Mouse (Mus musculus): ENCODE results near the gene Ndufa13. TPM values are rescaled to one million over a fixed set of nuclear protein-coding genes. Genes with fewer than 3 reads are reported as not detected.
A peak's percentile ranks its signal among the peaks of the same experiment; 100 is the strongest.

The Ndufa13 gene
- polyA plus RNA-seq, 1 experiment from 2014 or later = 372 TPM

- WGBS = 2% methylated on average over 59 of the region's 60 CpGs
- Histone ChIP-seq H3K36me3 (ENCODE audit: control insufficient read depth, insufficient read depth) (no peaks in the 10 kb centered on the region), H3K4me2 (ENCODE audit: low read depth, low read length) (peak within 1 kb of the TSS; percentile 61), H3K9me3 (replicated peaks; ENCODE audit: control insufficient read depth, low read length) (no peaks in the 10 kb centered on the region), H3K4me3 (ENCODE audit: low read length) (peak within 1 kb of the TSS; percentile 47), H3K4me1 (ENCODE audit: control insufficient read depth, insufficient read depth, low read length) (peaks cover 25% of the 10 kb centered on the region), H3K9ac (ENCODE audit: low read length) (peak within 1 kb of the TSS; percentile 46), H3K27ac (ENCODE audit: low read length) (no peak within 1 kb of the TSS), H3K27me3 (ENCODE audit: control insufficient read depth, insufficient read depth, low read length) (peaks cover 80% of the 10 kb centered on the region)
- ATAC-seq (replicated peaks; ENCODE audit: extremely low read depth, insufficient read depth, low FRiP score) = no peak
Measured at GRCm38 (mm10) chr8:69887289-69888243, 14.8 kb downstream of the Ndufa13 start, which contains the start of gene Cilp2. Gene Cilp2 (minus strand): TSS chr8:69887687.

- ATAC-seq (replicated peaks; ENCODE audit: extremely low read depth, insufficient read depth, low FRiP score) = no peak
- Histone ChIP-seq H3K4me3 (ENCODE audit: low read length) (no peak overlapping the region), H3K4me1 (ENCODE audit: control insufficient read depth, insufficient read depth, low read length) (peaks cover 36% of the 10 kb centered on the region), H3K9me3 (replicated peaks; ENCODE audit: control insufficient read depth, low read length) (no peaks in the 10 kb centered on the region), H3K27ac (ENCODE audit: low read length) (no peak overlapping the region), H3K27me3 (ENCODE audit: control insufficient read depth, insufficient read depth, low read length) (peaks cover 100% of the 10 kb centered on the region), H3K9ac (ENCODE audit: low read length) (no peak overlapping the region), H3K36me3 (ENCODE audit: control insufficient read depth, insufficient read depth) (no peaks in the 10 kb centered on the region), H3K4me2 (ENCODE audit: low read depth, low read length) (no peak overlapping the region)
- WGBS = 56% methylated on average over 13 of the region's 13 CpGs
Measured at GRCm38 (mm10) chr8:69884141-69884540, 18.2 kb downstream of the Ndufa13 start.

GRCm38 (mm10) chr8:69882833-69883600 is 19.3 kb downstream of the Ndufa13 start:
- Histone ChIP-seq H3K9me3 (replicated peaks; ENCODE audit: control insufficient read depth, low read length) (no peaks in the 10 kb centered on the region), H3K4me1 (ENCODE audit: control insufficient read depth, insufficient read depth, low read length) (peaks cover 25% of the 10 kb centered on the region), H3K4me2 (ENCODE audit: low read depth, low read length) (no peak overlapping the region), H3K4me3 (ENCODE audit: low read length) (no peak overlapping the region), H3K9ac (ENCODE audit: low read length) (no peak overlapping the region; the same call in 1 of the 2 replicates), H3K27me3 (ENCODE audit: control insufficient read depth, insufficient read depth, low read length) (peaks cover 90% of the 10 kb centered on the region), H3K27ac (ENCODE audit: low read length) (no peak overlapping the region), H3K36me3 (ENCODE audit: control insufficient read depth, insufficient read depth) (no peaks in the 10 kb centered on the region)
- no peak for ATAC-seq (replicated peaks; ENCODE audit: extremely low read depth, insufficient read depth, low FRiP score)
- 18% methylated on average over 52 of the region's 52 CpGs for WGBS

GRCm38 (mm10) chr8:69882021-69882756 is 20.2 kb downstream of the Ndufa13 start:
- WGBS = 6% methylated on average over 102 of the region's 103 CpGs
- H3K36me3 ChIP-seq (ENCODE audit: control insufficient read depth, insufficient read depth) = no peaks in the 10 kb centered on the region
- peaks cover 18% of the 10 kb centered on the region for H3K4me1 ChIP-seq (ENCODE audit: control insufficient read depth, insufficient read depth, low read length)
- peak overlapping the region; percentile 2; the same call in 1 of the 2 replicates for H3K9ac ChIP-seq (ENCODE audit: low read length)
- peak overlapping the region; percentile 61 for H3K4me2 ChIP-seq (ENCODE audit: low read depth, low read length)
- H3K27ac ChIP-seq (ENCODE audit: low read length) = no peak overlapping the region
- H3K4me3 ChIP-seq (ENCODE audit: low read length) = peak overlapping the region; percentile 49
- peak; percentile 21; the same call in 1 of the 2 replicates for ATAC-seq (replicated peaks; ENCODE audit: extremely low read depth, insufficient read depth, low FRiP score)
- H3K27me3 ChIP-seq (ENCODE audit: control insufficient read depth, insufficient read depth, low read length) = peaks cover 84% of the 10 kb centered on the region
- H3K9me3 ChIP-seq (replicated peaks; ENCODE audit: control insufficient read depth, low read length) = no peaks in the 10 kb centered on the region

- peak overlapping the region; percentile 49 for H3K4me3 ChIP-seq (ENCODE audit: low read length)
- ATAC-seq (replicated peaks; ENCODE audit: extremely low read depth, insufficient read depth, low FRiP score) = no peak
- no peaks in the 10 kb centered on the region for H3K36me3 ChIP-seq (ENCODE audit: control insufficient read depth, insufficient read depth)
- no peak overlapping the region for H3K9ac ChIP-seq (ENCODE audit: low read length)
- peaks cover 11% of the 10 kb centered on the region; the same call in 1 of the 2 replicates for H3K4me1 ChIP-seq (ENCODE audit: control insufficient read depth, insufficient read depth, low read length)
- peaks cover 78% of the 10 kb centered on the region for H3K27me3 ChIP-seq (ENCODE audit: control insufficient read depth, insufficient read depth, low read length)
- no peaks in the 10 kb centered on the region for H3K9me3 ChIP-seq (replicated peaks; ENCODE audit: control insufficient read depth, low read length)
- peak overlapping the region; percentile 61 for H3K4me2 ChIP-seq (ENCODE audit: low read depth, low read length)
- no peak overlapping the region for H3K27ac ChIP-seq (ENCODE audit: low read length)
- 19% methylated on average over 79 of the region's 79 CpGs for WGBS
Measured at GRCm38 (mm10) chr8:69881261-69881865, 21.0 kb downstream of the Ndufa13 start.

GRCm38 (mm10) chr8:69880841-69881240 is 21.5 kb downstream of the Ndufa13 start:
- ATAC-seq (replicated peaks; ENCODE audit: extremely low read depth, insufficient read depth, low FRiP score) = no peak
- Histone ChIP-seq H3K4me3 (ENCODE audit: low read length) (peak overlapping the region; percentile 49), H3K4me2 (ENCODE audit: low read depth, low read length) (peak overlapping the region; percentile 61), H3K27me3 (ENCODE audit: control insufficient read depth, insufficient read depth, low read length) (peaks cover 72% of the 10 kb centered on the region), H3K9ac (ENCODE audit: low read length) (no peak overlapping the region), H3K36me3 (ENCODE audit: control insufficient read depth, insufficient read depth) (no peaks in the 10 kb centered on the region), H3K9me3 (replicated peaks; ENCODE audit: control insufficient read depth, low read length) (no peaks in the 10 kb centered on the region), H3K4me1 (ENCODE audit: control insufficient read depth, insufficient read depth, low read length) (peaks cover 11% of the 10 kb centered on the region; the same call in 1 of the 2 replicates), H3K27ac (ENCODE audit: low read length) (no peak overlapping the region)
- WGBS = 11% methylated on average over 37 of the region's 37 CpGs

- no peaks in the 10 kb centered on the region for H3K36me3 ChIP-seq (ENCODE audit: control insufficient read depth, insufficient read depth)
- peaks cover 11% of the 10 kb centered on the region; the same call in 1 of the 2 replicates for H3K4me1 ChIP-seq (ENCODE audit: control insufficient read depth, insufficient read depth, low read length)
- H3K9ac ChIP-seq (ENCODE audit: low read length) = no peak overlapping the region
- H3K27ac ChIP-seq (ENCODE audit: low read length) = no peak overlapping the region
- peaks cover 61% of the 10 kb centered on the region for H3K27me3 ChIP-seq (ENCODE audit: control insufficient read depth, insufficient read depth, low read length)
- no peak for ATAC-seq (replicated peaks; ENCODE audit: extremely low read depth, insufficient read depth, low FRiP score)
- H3K9me3 ChIP-seq (replicated peaks; ENCODE audit: control insufficient read depth, low read length) = no peaks in the 10 kb centered on the region
- H3K4me2 ChIP-seq (ENCODE audit: low read depth, low read length) = no peak overlapping the region
- WGBS = 58% methylated on average over 8 of the region's 8 CpGs
- no peak overlapping the region for H3K4me3 ChIP-seq (ENCODE audit: low read length)
Measured at GRCm38 (mm10) chr8:69879678-69880077, 22.7 kb downstream of the Ndufa13 start.

GRCm38 (mm10) chr8:69877992-69878391 is 24.4 kb downstream of the Ndufa13 start:
- no peak for ATAC-seq (replicated peaks; ENCODE audit: extremely low read depth, insufficient read depth, low FRiP score)
- WGBS = 67% methylated on average over 3 of the region's 3 CpGs
- H3K27me3 ChIP-seq (ENCODE audit: control insufficient read depth, insufficient read depth, low read length) = peaks cover 46% of the 10 kb centered on the region

More at GRCm38 (mm10) chr8:69877992-69878391, 24.4 kb downstream of the Ndufa13 start:
- H3K4me2 ChIP-seq (ENCODE audit: low read depth, low read length) = no peak overlapping the region
- H3K9ac ChIP-seq (ENCODE audit: low read length) = no peak overlapping the region
- H3K27ac ChIP-seq (ENCODE audit: low read length) = no peak overlapping the region
- no peaks in the 10 kb centered on the region for H3K36me3 ChIP-seq (ENCODE audit: control insufficient read depth, insufficient read depth)
- H3K9me3 ChIP-seq (replicated peaks; ENCODE audit: control insufficient read depth, low read length) = no peaks in the 10 kb centered on the region
- H3K4me3 ChIP-seq (ENCODE audit: low read length) = no peak overlapping the region
- peaks cover 11% of the 10 kb centered on the region; the same call in 1 of the 2 replicates for H3K4me1 ChIP-seq (ENCODE audit: control insufficient read depth, insufficient read depth, low read length)
